Mouse (Mus musculus) T-helper 2 cell (primary cell): ENCODE measurements around the gene Acbd3.

ENCODE experiments used
- in situ Hi-C: fragments of 300-600 bp; cut with MboI, MseI; formaldehyde crosslinking; loops from one replicate; pipeline ENCODE4 v1.15.1; 2025; ENCODE audit warnings: high pct_unique_total_duplicates

Acbd3 gene

GRCm38 (mm10) chr1:180725704-180726179 is at the start of gene Acbd3:
Gene Acbd3 (plus strand): TSS chr1:180726043.
- in situ Hi-C loops, result no loop called here

- in situ Hi-C loops, result loop anchor here (5.0 kb wide), 1 partner anchor 99 kb away; no protein-coding TSS in a partner anchor
Observed at GRCm38 (mm10) chr1:180691284-180691683, 34.6 kb upstream of the Acbd3 start.

- in situ Hi-C loops, result loop anchor here (5.0 kb wide), 1 partner anchor 51 kb away; no protein-coding TSS in a partner anchor
Observed at GRCm38 (mm10) chr1:180696626-180697352, 29.1 kb upstream of the Acbd3 start, which contains the start of gene Mixl1. Gene Mixl1 (minus strand): TSS chr1:180697034.

- in situ Hi-C loops, result loop anchor here (5.0 kb wide), 1 partner anchor 49 kb away; no protein-coding TSS in a partner anchor
Observed at GRCm38 (mm10) chr1:180698063-180698462, 27.8 kb upstream of the Acbd3 start.

- in situ Hi-C loops, result loop anchor here (10.0 kb wide), 1 partner anchor 849 kb away; no protein-coding TSS in a partner anchor
Observed at GRCm38 (mm10) chr1:180703400-180703799, 22.4 kb upstream of the Acbd3 start.

- in situ Hi-C loops, result loop anchor here (10.0 kb wide), 1 partner anchor 853 kb away; no protein-coding TSS in a partner anchor
Observed at GRCm38 (mm10) chr1:180707368-180707767, 18.5 kb upstream of the Acbd3 start.

GRCm38 (mm10) chr1:180707813-180708212 is 18.0 kb upstream of the Acbd3 start:
- in situ Hi-C loops, result loop anchor here (10.0 kb wide), 1 partner anchor 853 kb away; no protein-coding TSS in a partner anchor

GRCm38 (mm10) chr1:180708935-180709776 is 16.7 kb upstream of the Acbd3 start:
- in situ Hi-C loops, result loop anchor here (10.0 kb wide), 1 partner anchor 854 kb away; no protein-coding TSS in a partner anchor

GRCm38 (mm10) chr1:180718756-180719155 is 7.1 kb upstream of the Acbd3 start:
- in situ Hi-C loops, result no loop called here

- in situ Hi-C loops, result no loop called here
Observed at GRCm38 (mm10) chr1:180719483-180719882, 6.4 kb upstream of the Acbd3 start.

- in situ Hi-C loops, result loop anchor here (5.0 kb wide), 1 partner anchor 47 kb away; no protein-coding TSS in a partner anchor
Observed at GRCm38 (mm10) chr1:180719951-180720689, 5.7 kb upstream of the Acbd3 start.

- in situ Hi-C loops, result loop anchor here (5.0 kb wide), 1 partner anchor 45 kb away; no protein-coding TSS in a partner anchor
Observed at GRCm38 (mm10) chr1:180722608-180723007, 3.2 kb upstream of the Acbd3 start.

- in situ Hi-C loops, result loop anchor here (5.0 kb wide), 1 partner anchor 44 kb away; no protein-coding TSS in a partner anchor
Observed at GRCm38 (mm10) chr1:180723701-180724238, 2.1 kb upstream of the Acbd3 start.

GRCm38 (mm10) chr1:180726183-180726582 is 340 bp downstream of the Acbd3 start:
- in situ Hi-C loops, result no loop called here

- in situ Hi-C loops, result no loop called here
Observed at GRCm38 (mm10) chr1:180729231-180729630, 3.4 kb downstream of the Acbd3 start.

- in situ Hi-C loops, result loop anchor here (5.0 kb wide), 1 partner anchor 51 kb away; the partner anchor contains the start of gene Mixl1
Observed at GRCm38 (mm10) chr1:180747827-180748226, 22.0 kb downstream of the Acbd3 start.

GRCm38 (mm10) chr1:180752115-180752514 is 26.3 kb downstream of the Acbd3 start:
- in situ Hi-C loops, result no loop called here

GRCm38 (mm10) chr1:180754376-180754775 is 28.5 kb downstream of the Acbd3 start:
- in situ Hi-C loops, result no loop called here

GRCm38 (mm10) chr1:180756711-180757110 is 30.9 kb downstream of the Acbd3 start:
- in situ Hi-C loops, result no loop called here

- in situ Hi-C loops, result no loop called here
Observed at GRCm38 (mm10) chr1:180757252-180757955, 31.6 kb downstream of the Acbd3 start.
